Mouse (Mus musculus): ENCODE results near the gene Pex7.

DNA sequence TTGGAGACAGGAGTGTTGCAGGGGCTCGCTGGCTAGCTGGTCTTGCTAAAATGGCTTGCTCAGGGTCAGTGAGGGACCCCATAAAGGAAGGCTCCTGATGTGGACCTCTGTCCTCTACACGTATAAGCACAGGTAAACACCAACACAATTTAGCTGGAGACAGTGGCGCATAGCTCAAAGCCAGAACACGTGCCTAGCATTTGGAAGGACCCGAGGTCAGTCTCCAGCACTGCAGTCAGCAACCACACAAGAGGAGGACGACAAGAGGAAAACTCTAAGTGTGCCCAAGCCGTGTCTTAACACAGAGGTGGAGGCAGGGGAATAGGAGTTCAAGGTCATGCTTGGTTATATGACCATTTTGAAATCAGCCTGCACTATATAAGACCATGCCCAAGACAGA, 32.6 kb upstream of the Pex7 start:
- TF ChIP-seq POLR2AphosphoS2 (IDR thresholded peaks at IDR 0.05; ENCODE audit: low read length) = no peak
- TF ChIP-seq POLR2A (IDR thresholded peaks at IDR 0.05; ENCODE audit: control insufficient read depth in 1 of 2, insufficient read depth in 1 of 2, low read depth in 1 of 2, low read length in 2 of 2, poor library complexity in 1 of 2) = no peak
- TF ChIP-seq CTCF (IDR thresholded peaks at IDR 0.05 in 2 of 3, conservative IDR thresholded peaks at IDR 0.05 in 1 of 3; ENCODE audit: control insufficient read depth in 1 of 3, insufficient read depth in 1 of 3, low read depth in 2 of 3, low read length in 3 of 3, poor library complexity in 1 of 3, severe bottlenecking in 1 of 3) = no peak
- TF ChIP-seq ZC3H11A (IDR thresholded peaks at IDR 0.05; ENCODE audit: low read depth, low read length) = no peak
- no peak for TF ChIP-seq GATA1 (IDR thresholded peaks at IDR 0.05; ENCODE audit: low read depth, low read length)
- TF ChIP-seq EP300 (IDR thresholded peaks at IDR 0.05; ENCODE audit: low read depth in 1 of 2, low read length in 2 of 2) = no peak
- TF ChIP-seq USF1 (IDR thresholded peaks at IDR 0.05; ENCODE audit: low read depth, low read length) = no peak
- no peak for TF ChIP-seq POLR2AphosphoS5 (IDR thresholded peaks at IDR 0.05; ENCODE audit: borderline replicate concordance, low read depth, low read length)
